ENCODE assay signal across 27 mouse cellular contexts in genomic region chr3:80367972-80368371, GRCm38 (mm10).
DNase-seq lines count a peak whose midpoint lies in the region; ATAC-seq and TF ChIP-seq lines count a peak whose summit lies in the region.
"Had no signal": no experiment of that assay in that cellular context is flagged by ENCODE, and none has a peak within 500 bp of the region (broad histone marks: within the 10 kb centered on the region; RNA-seq: fewer than 3 reads in every experiment).

No protein-coding gene starts in this region.

- no peak overlapping the region for H3K4me3 ChIP-seq in forebrain, embryonic 16.5 days (replicated peaks; ENCODE audit: low read length)
- H3K4me3 ChIP-seq in forebrain, embryonic 10.5 days: no peak overlapping the region
- no peak overlapping the region for H3K4me3 ChIP-seq in lung, postnatal 0 days (ENCODE audit: low read depth, low read length)
- H3K4me3 ChIP-seq: erythroblast, embryonic 14.5 days; heart, adult 2 months; heart, embryonic 15.5 days; kidney, embryonic 15.5 days; left cerebral cortex, adult 2 months; limb, embryonic 13.5 days; liver, embryonic 13.5 days; myocyte; stomach, embryonic 15.5 days had no signal

- no peak for TF ChIP-seq EP300 in lung, postnatal 0 days (IDR thresholded peaks at IDR 0.05)

- TF ChIP-seq CTCF in lung, postnatal 0 days (IDR thresholded peaks at IDR 0.05): no peak

- no peak overlapping the region for H3K27ac ChIP-seq in forebrain, embryonic 16.5 days (ENCODE audit: low read length)
- H3K27ac ChIP-seq in forebrain, embryonic 10.5 days: no peak overlapping the region
- no peak overlapping the region for H3K27ac ChIP-seq in lung, postnatal 0 days (ENCODE audit: low read length)
- H3K27ac ChIP-seq: heart, adult 2 months; heart, embryonic 15.5 days; kidney, embryonic 15.5 days; left cerebral cortex, adult 2 months; limb, embryonic 13.5 days; liver, embryonic 13.5 days; stomach, embryonic 15.5 days had no signal

- no peaks in the 10 kb centered on the region for H3K27me3 ChIP-seq in forebrain, embryonic 16.5 days (replicated peaks; ENCODE audit: control insufficient read depth, insufficient read depth, low read length)
- H3K27me3 ChIP-seq in forebrain, embryonic 10.5 days (ENCODE audit: poor library complexity, severe bottlenecking): no peaks in the 10 kb centered on the region
- H3K27me3 ChIP-seq in lung, postnatal 0 days (replicated peaks; ENCODE audit: insufficient read depth, low read length): no peaks in the 10 kb centered on the region
- H3K27me3 ChIP-seq: heart, embryonic 15.5 days; kidney, embryonic 15.5 days; limb, embryonic 13.5 days; liver, embryonic 13.5 days; stomach, embryonic 15.5 days had no signal

- ATAC-seq in cerebellum, adult (ENCODE audit: insufficient number of reproducible peaks, low FRiP score, low TSS enrichment): peak; percentile 20; the same call in 1 of the 2 replicates
- ATAC-seq in forebrain, embryonic 16.5 days: peak; percentile 57
- no peak for ATAC-seq in lung, postnatal 0 days
- ATAC-seq: intestine, embryonic 16.5 days had no signal

- H3K4me1 ChIP-seq in forebrain, embryonic 16.5 days (replicated peaks; ENCODE audit: control insufficient read depth, insufficient read depth, low read length): no peaks in the 10 kb centered on the region
- H3K4me1 ChIP-seq in forebrain, embryonic 10.5 days: no peaks in the 10 kb centered on the region
- no peaks in the 10 kb centered on the region for H3K4me1 ChIP-seq in lung, postnatal 0 days (ENCODE audit: insufficient read depth, low read depth, low read length)
- H3K4me1 ChIP-seq: heart, embryonic 15.5 days; kidney, embryonic 15.5 days; limb, embryonic 13.5 days; liver, embryonic 13.5 days; stomach, embryonic 15.5 days had no signal

- H3K9ac ChIP-seq in forebrain, embryonic 16.5 days (replicated peaks; ENCODE audit: low read depth, low read length): no peak overlapping the region
- no peak overlapping the region for H3K9ac ChIP-seq in lung, postnatal 0 days (replicated peaks; ENCODE audit: low read depth)
- H3K9ac ChIP-seq: heart, embryonic 15.5 days; kidney, embryonic 15.5 days; limb, embryonic 13.5 days; liver, embryonic 13.5 days; lung, embryonic 14.5 days; stomach, embryonic 15.5 days had no signal

- DNase-seq in cerebellum, adult 8-10 months: no peak
- no peak for DNase-seq in forebrain, embryonic 10.5 days (ENCODE audit: extremely low spot score, low spot score)
- peak; percentile 3 for DNase-seq in layer of hippocampus, adult 9-11 months
- DNase-seq in layer of hippocampus, adult 11-12 months (ENCODE audit: low spot score): no peak
- peak; percentile 7 for DNase-seq in brain, adult 2 months (ENCODE audit: low read depth, low spot score)
- DNase-seq in lung, postnatal 0 days (ENCODE audit: low spot score): no peak
- DNase-seq: adrenal gland, adult 2 months; gastrocnemius, postnatal 10 days; heart, adult 2 months; heart, postnatal 4 days; kidney, postnatal 4 days; liver, embryonic 13.5 days; lung, embryonic 14.5 days; lung, postnatal 4 days; thymus, adult 18-20 months; thymus, postnatal 4 days had no signal

- H3K9me3 ChIP-seq in forebrain, embryonic 16.5 days (ENCODE audit: control insufficient read depth, low read length): no peaks in the 10 kb centered on the region
- H3K9me3 ChIP-seq in forebrain, embryonic 10.5 days: 0 out of 2 replicates have a peak, but pooled peaks cover 3% of the 10 kb centered on the region
- no peaks in the 10 kb centered on the region for H3K9me3 ChIP-seq in lung, postnatal 0 days (ENCODE audit: low read length)
- H3K9me3 ChIP-seq: heart, embryonic 15.5 days; kidney, embryonic 15.5 days; limb, embryonic 13.5 days; liver, embryonic 13.5 days; stomach, embryonic 15.5 days had no signal

- H3K4me2 ChIP-seq in forebrain, embryonic 16.5 days (ENCODE audit: low read length): no peak overlapping the region
- no peak overlapping the region for H3K4me2 ChIP-seq in lung, postnatal 0 days (replicated peaks; ENCODE audit: low read depth, low read length)
- H3K4me2 ChIP-seq: heart, embryonic 15.5 days; kidney, embryonic 15.5 days; limb, embryonic 13.5 days; liver, embryonic 13.5 days; lung, embryonic 14.5 days; midbrain, embryonic 11.5 days; stomach, embryonic 15.5 days had no signal

- H3K36me3 ChIP-seq in forebrain, embryonic 16.5 days (ENCODE audit: control insufficient read depth, insufficient read depth): no peaks in the 10 kb centered on the region
- no peaks in the 10 kb centered on the region for H3K36me3 ChIP-seq in forebrain, embryonic 10.5 days (replicated peaks)
- no peaks in the 10 kb centered on the region for H3K36me3 ChIP-seq in lung, postnatal 0 days (ENCODE audit: insufficient read depth, low read length)
- H3K36me3 ChIP-seq: heart, embryonic 15.5 days; kidney, embryonic 15.5 days; limb, embryonic 13.5 days; liver, embryonic 13.5 days; stomach, embryonic 15.5 days had no signal

Comparison
In these comparisons a context has a peak if more than half of its experiments do, and no peak if none do; other contexts are left out.
1. DNase-seq: peak in layer of hippocampus, adult 9-11 months (single experiment) and brain, adult 2 months (single experiment); none in cerebellum, adult 8-10 months (single experiment), forebrain, embryonic 10.5 days (single experiment), layer of hippocampus, adult 11-12 months (single experiment) and lung, postnatal 0 days (single experiment).